Mouse (Mus musculus) heart, postnatal 0 days (tissue): ENCODE data around the gene Atxn2. TPM values are rescaled to one million over a fixed set of nuclear protein-coding genes. Genes with fewer than 3 reads are reported as not detected.
"Not testable (repeated sequence)": the region's sequence is repeated elsewhere in the genome, so short reads cannot be mapped to it uniquely, and the experiment has no call there.

ENCODE experiments used
- ATAC-seq: fragments of 200-750 bp; cut with Nextera tagmentation; 2 replicates; pipeline ENCODE4 v1.8.0; 2017; ENCODE audit warnings: low read depth, moderate number of reproducible peaks, moderate library complexity; ENCODE audit not compliant: insufficient read depth
- DNase-seq: peaks from one replicate; pipeline ENCODE4 v3.0.0-alpha.2; 2016; ENCODE audit warnings: low spot score
- H3K27ac ChIP-seq: fragments of 300-500 bp; sonication (generic); 2 replicates; pipeline ENCODE4 v1.5.1; 2014; ENCODE audit warnings: low read depth, mild to moderate bottlenecking
- H3K27me3 ChIP-seq: fragments of 300-500 bp; sonication (generic); 2 replicates; pipeline ENCODE4 v1.6.1; 2014; ENCODE audit warnings: low read length, mixed read lengths; ENCODE audit not compliant: control insufficient read depth, insufficient read depth
- H3K36me3 ChIP-seq: fragments of 300-500 bp; sonication (generic); replicated peaks from 2 replicates; pipeline ENCODE4 v1.6.1; 2014; ENCODE audit warnings: low read length, mixed read lengths; ENCODE audit not compliant: control insufficient read depth, insufficient read depth
- H3K4me1 ChIP-seq: fragments of 300-500 bp; sonication (generic); 2 replicates; pipeline ENCODE4 v1.6.1; 2014; ENCODE audit warnings: antibody characterized with exemption; ENCODE audit not compliant: control insufficient read depth, insufficient read depth
- H3K4me2 ChIP-seq: fragments of 300-500 bp; sonication (generic); 2 replicates; pipeline ENCODE4 v1.6.1; 2014; ENCODE audit warnings: low read depth, mild to moderate bottlenecking, low read length, moderate library complexity
- H3K4me3 ChIP-seq: fragments of 300-500 bp; sonication (generic); 2 replicates; pipeline ENCODE4 v1.5.1; 2014; ENCODE audit warnings: low read depth, low read length
- H3K9ac ChIP-seq: fragments of 300-500 bp; sonication (generic); replicated peaks from 2 replicates; pipeline ENCODE4 v1.6.1; 2014; ENCODE audit warnings: low read depth, low read length, mixed read lengths
- H3K9me3 ChIP-seq: fragments of 300-500 bp; sonication (generic); replicated peaks from 2 replicates; pipeline ENCODE4 v1.6.1; 2016; ENCODE audit warnings: low read length; ENCODE audit not compliant: control insufficient read depth
- CTCF ChIP-seq: IDR thresholded peaks from 2 replicates; pipeline ENCODE4 v1.5.1; 2016; ENCODE audit warnings: antibody characterized with exemption, control low read depth, low read depth
- EP300 ChIP-seq: IDR thresholded peaks from 2 replicates; pipeline ENCODE4 v1.6.1; 2016; ENCODE audit warnings: antibody characterized with exemption, low read depth
- whole genome bisulfite sequencing: fragments of 180-500 bp; shearing (Covaris S2); extraction: QIAGEN DNeasy Blood & Tissue Kit; methylation state at CpG from one replicate; pipeline ENCODE4 v1.1.7; 2014; 5-methylcytosine and 5-hydroxymethylcytosine counted together
- polyA plus RNA-seq: library from polyadenylated mRNA; unstranded; fragments of >200 nt; fragmentation: Nextera tagmentation; extraction: Ambion mirVana; gene quantifications from 2 replicates; pipeline ENCODE4 v1.2.1, GENCODE M21; 2015
- total RNA-seq: library from RNA; depleted of rRNA; stranded (reverse); fragments of >200 nt; gene quantifications from 2 replicates; pipeline ENCODE4 v1.2.3, GENCODE M21; 2014; ENCODE audit warnings: low replicate concordance

Gene Atxn2
- total and polyA plus RNA-seq, 2 experiments from 2014 or later, result 41.2 to 41.7 TPM

- H3K27me3 ChIP-seq, result no peaks in the 10 kb centered on the region
- DNase-seq (no peak), ATAC-seq (no peak)
- H3K4me2 ChIP-seq, result no peak overlapping the region
- no peak overlapping the region for H3K9ac ChIP-seq
- no peaks in the 10 kb centered on the region for H3K9me3 ChIP-seq
- H3K27ac ChIP-seq, result no peak overlapping the region
- no peak for TF ChIP-seq EP300
- TF ChIP-seq CTCF, result no peak
- H3K36me3 ChIP-seq, result 0 out of 2 replicates have a peak, but pooled peaks cover 5% of the 10 kb centered on the region
- 97% methylated on average over 2 of the region's 2 CpGs for WGBS
- no peak overlapping the region for H3K4me3 ChIP-seq
- no peaks in the 10 kb centered on the region for H3K4me1 ChIP-seq
Measured at GRCm38 (mm10) chr5:121730057-121730456, 18.9 kb downstream of the Atxn2 start.

- 93% methylated on average over 3 of the region's 3 CpGs for WGBS
- Histone ChIP-seq H3K4me1 (no peaks in the 10 kb centered on the region), H3K4me3 (no peak overlapping the region), H3K27me3 (no peaks in the 10 kb centered on the region), H3K27ac (no peak overlapping the region), H3K9me3 (no peaks in the 10 kb centered on the region), H3K4me2 (no peak overlapping the region), H3K9ac (no peak overlapping the region), H3K36me3 (no peaks in the 10 kb centered on the region)
- no peak for ATAC-seq
- no peak for TF ChIP-seq EP300
- DNase-seq, result no peak
Measured at GRCm38 (mm10) chr5:121736641-121737040, 25.5 kb downstream of the Atxn2 start.

- not testable (repeated sequence) for ATAC-seq, H3K27ac ChIP-seq, H3K4me2 ChIP-seq, H3K9me3 ChIP-seq, DNase-seq, H3K27me3 ChIP-seq, H3K9ac ChIP-seq, H3K36me3 ChIP-seq, H3K4me3 ChIP-seq, H3K4me1 ChIP-seq
- WGBS, result 46% methylated on average over 1 of the region's 2 CpGs
Measured at GRCm38 (mm10) chr5:121738162-121738561, 27.0 kb downstream of the Atxn2 start.

- Histone ChIP-seq H3K9me3 (no peaks in the 10 kb centered on the region), H3K36me3 (no peaks in the 10 kb centered on the region), H3K27me3 (no peaks in the 10 kb centered on the region), H3K4me3 (no peak overlapping the region), H3K4me1 (no peaks in the 10 kb centered on the region), H3K4me2 (no peak overlapping the region), H3K27ac (no peak overlapping the region), H3K9ac (no peak overlapping the region)
- 86% methylated on average over 7 of the region's 7 CpGs for WGBS
- DNase-seq (no peak), ATAC-seq (no peak)
- no peak for TF ChIP-seq EP300
- TF ChIP-seq CTCF, result no peak
Measured at GRCm38 (mm10) chr5:121738576-121739191, 27.5 kb downstream of the Atxn2 start.

- WGBS, result 98% methylated on average over 1 of the region's 1 CpGs
- TF ChIP-seq CTCF (no peak), EP300 (no peak)
- Histone ChIP-seq H3K4me3 (no peak overlapping the region), H3K4me2 (no peak overlapping the region), H3K9ac (no peak overlapping the region), H3K27me3 (no peaks in the 10 kb centered on the region), H3K9me3 (no peaks in the 10 kb centered on the region), H3K27ac (no peak overlapping the region), H3K4me1 (no peaks in the 10 kb centered on the region), H3K36me3 (no peaks in the 10 kb centered on the region)
- DNase-seq (no peak), ATAC-seq (no peak)
Measured at GRCm38 (mm10) chr5:121740516-121740915, 29.4 kb downstream of the Atxn2 start.

- ATAC-seq, result no peak
- Histone ChIP-seq H3K9ac (no peak overlapping the region), H3K4me2 (no peak overlapping the region), H3K4me1 (no peaks in the 10 kb centered on the region), H3K27ac (no peak overlapping the region), H3K27me3 (no peaks in the 10 kb centered on the region), H3K4me3 (no peak overlapping the region), H3K9me3 (no peaks in the 10 kb centered on the region), H3K36me3 (no peaks in the 10 kb centered on the region)
- no peak for TF ChIP-seq CTCF
- no peak for TF ChIP-seq EP300
- WGBS, result 84% methylated on average over 2 of the region's 2 CpGs
- no peak for DNase-seq
Measured at GRCm38 (mm10) chr5:121742915-121743314, 31.8 kb downstream of the Atxn2 start.

- WGBS, result 87% methylated on average over 4 of the region's 4 CpGs
- H3K4me3 ChIP-seq, ATAC-seq: not testable (repeated sequence)
Measured at GRCm38 (mm10) chr5:121747884-121748594, 36.9 kb downstream of the Atxn2 start.

More at GRCm38 (mm10) chr5:121747884-121748594, 36.9 kb downstream of the Atxn2 start:
- peaks cover 36% of the 10 kb centered on the region for H3K36me3 ChIP-seq
- H3K27me3 ChIP-seq, H3K27ac ChIP-seq, H3K9ac ChIP-seq, H3K9me3 ChIP-seq, H3K4me1 ChIP-seq, DNase-seq, H3K4me2 ChIP-seq: not testable (repeated sequence)
